Mouse (Mus musculus): ENCODE data around the gene Gp5.

Gp5 gene

GRCm38 (mm10) chr16:30280676-30281297 lies 29.8 kb downstream of the Gp5 start:
- no peak for DNase-seq (ENCODE audit: low spot score in 2 of 2)

- DNase-seq (ENCODE audit: low spot score in 2 of 2) = no peak
Measured at GRCm38 (mm10) chr16:30278406-30278805, 32.2 kb downstream of the Gp5 start.

DNA sequence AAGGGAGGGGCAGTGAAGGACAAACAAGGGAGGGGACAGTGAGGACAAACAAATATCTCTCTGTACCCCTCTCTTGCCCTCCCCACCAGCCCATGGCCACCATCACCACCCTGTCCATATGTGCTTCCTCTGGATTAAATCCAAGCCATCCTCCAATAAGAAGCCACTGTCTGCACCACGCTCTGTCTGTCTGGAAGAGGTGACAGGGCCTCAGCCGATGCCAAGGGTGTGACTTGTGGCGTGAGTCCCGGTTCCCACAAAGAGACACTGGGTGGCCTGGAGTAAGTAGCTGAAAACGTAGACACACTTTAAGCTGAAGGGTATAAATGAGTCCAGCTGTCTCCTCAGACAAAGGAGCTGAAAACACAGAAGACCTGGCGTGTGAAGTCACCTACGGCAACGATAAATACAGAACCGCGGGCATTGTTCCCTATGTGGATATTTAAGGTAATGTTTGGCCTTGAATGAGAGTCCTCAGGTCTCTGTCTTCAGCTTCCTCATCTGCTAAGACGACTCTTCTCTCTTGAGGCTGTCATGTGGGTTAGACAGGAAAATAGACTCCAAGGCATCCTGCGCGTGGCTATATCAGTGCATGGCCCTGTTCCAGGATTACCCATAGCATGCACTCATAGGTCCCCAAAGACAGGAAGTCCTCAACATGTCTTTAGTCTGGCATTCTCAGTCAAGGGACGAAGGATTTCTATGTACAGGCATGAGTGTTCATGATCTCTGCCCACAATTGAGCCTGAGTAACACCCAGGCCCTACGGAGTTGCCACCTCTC lies 34.8 kb downstream of the Gp5 start:
- DNase-seq (ENCODE audit: low spot score in 2 of 2) = no peak

GRCm38 (mm10) chr16:30273065-30273464 lies 37.5 kb downstream of the Gp5 start:
- peak; percentile 19 to 22 for DNase-seq (ENCODE audit: low spot score in 2 of 2)

GRCm38 (mm10) chr16:30271941-30272595 lies 38.5 kb downstream of the Gp5 start:
- peak in 1 of 2 experiments; percentile 37 for DNase-seq (ENCODE audit: low spot score in 2 of 2)

DNA sequence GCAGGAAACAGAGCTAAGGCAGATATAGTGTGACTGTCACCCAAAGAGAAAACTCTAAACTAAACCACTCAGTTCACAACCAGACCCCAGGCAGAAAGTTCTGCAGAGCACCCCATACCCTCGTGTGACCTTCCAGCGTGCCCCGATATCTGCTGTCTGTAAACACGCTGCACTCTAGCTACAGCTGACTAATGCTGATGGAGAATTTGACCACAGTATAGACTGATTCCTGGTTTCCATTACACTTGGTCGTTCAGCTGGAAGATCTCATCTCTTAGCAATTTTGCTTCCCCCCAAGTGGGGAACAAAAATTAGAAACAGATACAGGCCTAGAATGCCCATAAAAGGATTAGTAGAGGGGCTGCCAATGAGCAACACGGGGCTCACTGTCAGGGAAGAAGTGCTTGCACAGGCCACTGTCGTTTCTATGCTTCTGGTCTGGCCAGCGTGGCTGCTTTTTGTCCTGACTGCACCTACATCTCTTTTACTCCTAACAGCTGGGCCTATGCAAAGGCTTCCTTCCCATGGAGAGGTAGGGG lies 39.3 kb downstream of the Gp5 start:
- DNase-seq (ENCODE audit: low spot score in 2 of 2) = no peak

DNA sequence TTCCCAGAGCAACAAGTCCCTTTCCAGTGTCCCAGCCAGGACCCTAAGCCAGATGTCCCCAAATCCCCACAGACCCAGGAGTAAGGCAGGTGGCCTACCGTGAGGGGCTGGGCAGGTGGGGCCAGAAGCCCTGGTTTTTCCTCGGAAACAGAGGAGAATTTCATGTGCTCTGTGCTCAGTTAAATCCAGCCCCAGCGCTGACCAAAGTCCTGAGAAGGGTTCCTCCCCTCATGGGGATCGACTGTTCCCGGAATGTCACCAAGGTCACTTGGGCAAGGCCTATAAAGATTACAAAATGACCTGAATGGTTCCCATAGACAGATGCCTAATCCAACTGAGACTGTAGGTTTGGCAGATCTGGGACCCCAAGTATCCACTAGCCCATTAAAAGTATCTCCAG lies 43.2 kb downstream of the Gp5 start, which contains the start of gene Cpn2:
Gene Cpn2 (minus strand): TSS at position 141 of the 400 bp plus-strand sequence.
- no peak for DNase-seq (ENCODE audit: low spot score in 2 of 2)

DNA sequence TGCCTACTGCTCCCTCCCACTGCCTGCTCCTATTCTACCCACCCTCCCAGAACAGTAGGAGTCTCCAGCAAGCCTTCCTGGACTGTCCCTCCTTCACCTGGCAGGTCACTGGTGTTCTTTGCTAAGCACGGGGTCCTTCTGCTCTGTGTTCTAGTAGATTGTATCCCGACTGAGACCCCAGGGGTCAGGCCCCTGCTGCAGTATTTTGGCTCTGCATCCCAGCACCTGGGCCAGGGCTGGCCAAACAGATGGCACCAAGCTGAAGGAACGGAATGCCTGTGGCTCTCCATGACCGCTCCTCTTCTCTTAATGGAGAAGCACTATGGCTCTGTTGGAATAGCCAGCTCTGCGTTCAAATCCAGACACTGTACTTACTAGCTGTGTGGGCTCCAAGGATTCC lies 44.0 kb downstream of the Gp5 start:
- DNase-seq (ENCODE audit: low spot score in 2 of 2) = no peak

DNA sequence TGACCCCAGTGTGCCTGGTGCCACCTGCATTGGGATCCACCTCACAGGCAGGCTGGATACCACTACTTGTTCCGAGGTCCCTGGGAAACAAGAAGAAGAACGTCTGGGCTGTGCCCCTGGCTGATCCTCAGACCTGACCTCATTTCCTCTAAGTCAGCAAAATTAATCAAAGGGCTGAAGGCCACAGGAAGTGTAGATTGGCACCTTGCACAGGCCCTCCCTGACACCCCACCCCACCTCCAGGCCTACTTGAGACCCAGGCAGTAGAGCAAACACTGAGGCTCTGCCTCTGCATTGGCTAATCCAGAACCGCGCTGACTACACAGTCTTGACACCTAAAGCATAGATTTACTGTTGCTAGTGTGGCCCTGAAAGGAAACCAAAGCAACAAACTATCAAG lies 45.0 kb downstream of the Gp5 start:
- no peak for DNase-seq (ENCODE audit: low spot score in 2 of 2)

- DNase-seq (ENCODE audit: low spot score in 2 of 2) = no peak
Measured at GRCm38 (mm10) chr16:30263156-30263555, 47.4 kb downstream of the Gp5 start.

GRCm38 (mm10) chr16:30262664-30263063 lies 47.9 kb downstream of the Gp5 start:
- peak; percentile 53 to 56 for DNase-seq (ENCODE audit: low spot score in 2 of 2)

- no peak for DNase-seq (ENCODE audit: low spot score in 2 of 2)
Measured at GRCm38 (mm10) chr16:30262157-30262556, 48.4 kb downstream of the Gp5 start.

- no peak for DNase-seq (ENCODE audit: low spot score in 2 of 2)
Measured at GRCm38 (mm10) chr16:30261341-30261740, 49.2 kb downstream of the Gp5 start.

DNA sequence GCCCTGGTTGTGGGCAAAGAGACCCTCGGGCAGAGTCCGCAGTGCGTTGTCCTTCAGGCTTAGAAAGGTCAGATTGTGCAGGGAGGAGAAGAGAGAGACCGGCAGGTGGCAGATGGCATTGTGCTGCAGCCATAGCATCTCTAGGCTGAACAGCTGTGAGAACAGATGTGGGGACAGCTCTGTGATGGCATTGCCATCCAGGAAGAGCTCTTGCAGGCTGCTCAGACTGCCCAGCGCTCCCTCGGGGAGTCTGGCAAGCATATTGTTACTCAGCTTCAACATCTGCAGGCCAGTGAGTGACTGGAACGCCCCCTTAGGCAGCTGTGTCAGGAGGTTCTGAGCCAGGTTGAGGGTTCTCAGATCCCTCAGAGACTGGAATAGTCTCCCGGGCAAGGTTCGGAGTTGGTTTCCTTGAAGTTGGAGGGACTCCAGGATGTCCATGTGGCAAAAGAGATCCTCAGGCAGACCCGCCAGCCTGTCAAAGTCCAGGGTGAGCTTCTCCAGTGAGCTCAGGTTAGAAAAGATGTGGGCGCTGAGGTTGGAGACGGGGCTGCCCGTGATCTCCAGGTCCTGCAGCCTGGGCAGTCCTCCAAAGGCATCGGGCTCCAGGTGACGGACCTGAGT lies 50.5 kb downstream of the Gp5 start:
- DNase-seq (ENCODE audit: low spot score in 2 of 2) = no peak

- no peak for DNase-seq (ENCODE audit: low spot score in 2 of 2)
Measured at GRCm38 (mm10) chr16:30259444-30259843, 51.1 kb downstream of the Gp5 start.

DNA sequence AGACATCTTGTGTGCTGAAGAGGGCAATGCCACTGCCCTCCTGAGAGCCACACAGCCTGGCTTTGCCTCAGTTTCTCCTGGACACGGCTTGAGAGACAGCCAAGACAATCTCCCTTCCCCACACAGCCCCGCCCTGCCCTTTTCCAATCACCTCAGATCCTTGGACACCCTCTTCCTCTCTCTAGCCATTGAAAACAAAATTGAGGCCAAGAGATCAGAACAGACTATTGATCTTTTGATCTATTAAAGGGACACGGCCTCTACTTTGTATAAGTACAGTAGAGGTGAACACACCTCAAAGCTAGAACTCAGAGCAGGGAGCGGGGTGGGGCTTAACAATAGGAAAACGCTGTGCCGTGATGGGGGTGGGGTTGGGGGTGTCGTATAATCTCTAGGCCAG lies 52.1 kb downstream of the Gp5 start:
- no peak for DNase-seq (ENCODE audit: low spot score in 2 of 2)

- no peak for DNase-seq (ENCODE audit: low spot score in 2 of 2)
Measured at GRCm38 (mm10) chr16:30257718-30258117, 52.9 kb downstream of the Gp5 start.

All from frontal cortex, postnatal 36 days (tissue).